Mouse (Mus musculus) heart, embryonic 11.5 days (tissue): ENCODE results near the gene Zp2. TPM values are rescaled to one million over a fixed set of nuclear protein-coding genes. Genes with fewer than 3 reads are reported as not detected.
A peak's percentile ranks its signal among the peaks of the same experiment; 100 is the strongest.

Experiments
- ATAC-seq: fragments of 200-750 bp; cut with Nextera tagmentation; replicated peaks from 2 replicates; pipeline ENCODE4 v1.8.0; 2017; ENCODE audit warnings: moderate library complexity; ENCODE audit not compliant: insufficient number of reproducible peaks, low FRiP score, low TSS enrichment
- H3K27ac ChIP-seq: fragments of 300-500 bp; sonication (generic); 2 replicates; pipeline ENCODE4 v1.5.1; 2014; ENCODE audit warnings: mild to moderate bottlenecking, low read depth, low read length
- H3K27me3 ChIP-seq: fragments of 300-500 bp; sonication (generic); 2 replicates; pipeline ENCODE4 v1.6.1; 2014; ENCODE audit warnings: mild to moderate bottlenecking, low read length, mixed read lengths; ENCODE audit not compliant: control insufficient read depth, insufficient read depth
- H3K36me3 ChIP-seq: fragments of 300-500 bp; sonication (generic); 2 replicates; pipeline ENCODE4 v1.6.1; 2014; ENCODE audit warnings: mild to moderate bottlenecking, low read length, moderate library complexity, mixed read lengths; ENCODE audit not compliant: control insufficient read depth, insufficient read depth
- H3K4me1 ChIP-seq: fragments of 300-500 bp; sonication (generic); 2 replicates; pipeline ENCODE4 v1.6.1; 2014; ENCODE audit warnings: low read length; ENCODE audit not compliant: control insufficient read depth, insufficient read depth
- H3K4me2 ChIP-seq: fragments of 300-500 bp; sonication (generic); 2 replicates; pipeline ENCODE4 v1.6.1; 2014; ENCODE audit warnings: mild to moderate bottlenecking, moderate library complexity
- H3K4me3 ChIP-seq: fragments of 300-500 bp; sonication (generic); 2 replicates; pipeline ENCODE4 v1.5.1; 2014; ENCODE audit warnings: low read depth, low read length
- H3K9ac ChIP-seq: fragments of 300-500 bp; sonication (generic); 2 replicates; pipeline ENCODE4 v1.6.1; 2014; ENCODE audit warnings: mild to moderate bottlenecking, low read depth, low read length, moderate library complexity
- H3K9me3 ChIP-seq: fragments of 300-500 bp; sonication (generic); replicated peaks from 2 replicates; pipeline ENCODE4 v1.6.1; 2016; ENCODE audit warnings: low read length; ENCODE audit not compliant: control insufficient read depth
- WGBS: fragments of 180-500 bp; shearing (Covaris S2); extraction: QIAGEN DNeasy Blood & Tissue Kit; methylation state at CpG from one replicate; pipeline ENCODE4 v1.1.7; 2014; ENCODE audit not compliant: insufficient replicate concordance; 5-methylcytosine and 5-hydroxymethylcytosine counted together
- polyA plus RNA-seq: library from polyadenylated mRNA; unstranded; fragments of >200 nt; fragmentation: Nextera tagmentation; extraction: Ambion mirVana; gene quantifications from 2 replicates; pipeline ENCODE4 v1.2.1, GENCODE M21; 2014

Gene Zp2
- polyA plus RNA-seq, 1 experiment from 2014 or later: 0.09 TPM

DNA sequence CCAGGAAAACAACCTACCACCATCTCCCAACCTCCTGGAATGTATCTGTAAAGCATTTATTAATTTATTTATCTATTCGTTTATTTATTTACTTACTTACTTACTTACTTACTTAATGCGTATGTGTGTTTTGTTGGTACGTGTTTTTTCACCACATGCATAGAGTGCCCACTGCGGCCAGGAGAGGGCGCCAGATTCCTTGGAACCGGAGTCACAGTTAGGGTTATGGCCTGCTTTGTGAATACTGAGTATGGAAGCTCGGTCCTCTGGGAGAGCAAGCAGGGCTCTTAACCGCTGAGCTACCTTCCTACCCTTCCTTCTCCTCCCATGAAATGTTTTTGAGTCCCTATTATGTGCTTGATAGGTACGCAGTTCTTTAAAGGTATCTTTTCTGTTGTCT, 46.7 kb downstream of the Zp2 start:
- Histone ChIP-seq H3K36me3 (no peaks in the 10 kb centered on the region), H3K4me3 (no peak overlapping the region), H3K27me3 (no peaks in the 10 kb centered on the region), H3K4me1 (peaks cover 4% of the 10 kb centered on the region), H3K27ac (no peak overlapping the region), H3K9me3 (no peaks in the 10 kb centered on the region), H3K9ac (no peak overlapping the region), H3K4me2 (no peak overlapping the region)
- 25% methylated on average over 9 of the region's 9 CpGs for WGBS
- no peak for ATAC-seq

GRCm38 (mm10) chr7:120097845-120098244, 47.2 kb downstream of the Zp2 start:
- 5% methylated on average over 7 of the region's 7 CpGs for WGBS
- H3K36me3 ChIP-seq: no peaks in the 10 kb centered on the region
- H3K9me3 ChIP-seq: no peaks in the 10 kb centered on the region
- H3K27ac ChIP-seq: no peak overlapping the region
- no peak overlapping the region for H3K4me3 ChIP-seq
- H3K4me1 ChIP-seq: no peaks in the 10 kb centered on the region; the same call in 1 of the 2 replicates
- no peaks in the 10 kb centered on the region for H3K27me3 ChIP-seq
- H3K4me2 ChIP-seq: peak overlapping the region; percentile 19; the same call in 1 of the 2 replicates
- no peak overlapping the region for H3K9ac ChIP-seq
- ATAC-seq: peak; percentile 15; the same call in 1 of the 2 replicates

DNA sequence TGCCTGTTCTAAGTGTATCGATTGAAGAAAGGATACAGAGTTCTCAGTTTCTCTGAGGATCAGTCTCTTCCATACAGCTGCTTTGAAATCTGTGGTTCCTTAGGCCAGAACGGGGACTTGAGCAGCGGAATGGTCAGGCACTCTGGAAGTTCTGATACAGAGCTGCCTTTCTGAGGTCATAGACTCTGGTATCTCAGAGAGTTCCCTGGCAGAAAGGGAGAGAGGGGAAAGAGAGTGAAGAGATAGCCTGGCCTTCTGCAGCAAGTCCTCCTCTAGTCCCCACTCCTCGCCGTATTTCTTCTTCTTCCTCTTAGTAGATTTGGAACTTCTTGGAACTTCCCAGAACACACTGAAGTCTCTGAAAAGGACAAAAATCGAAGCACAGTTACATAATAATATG, 49.9 kb downstream of the Zp2 start, which contains the start of gene Dnah3:
Gene Dnah3, minus strand, starts transcription at position 101 of the 400 bp plus-strand sequence.
- no peak within 1 kb of the TSS for H3K4me2 ChIP-seq
- H3K9ac ChIP-seq: no peak within 1 kb of the TSS
- no peaks in the 10 kb centered on the region for H3K9me3 ChIP-seq
- no peaks in the 10 kb centered on the region for H3K36me3 ChIP-seq
- WGBS: 77% methylated on average over 6 of the region's 6 CpGs
- H3K27me3 ChIP-seq: no peaks in the 10 kb centered on the region
- no peak within 1 kb of the TSS for H3K4me3 ChIP-seq
- no peaks in the 10 kb centered on the region for H3K4me1 ChIP-seq
- no peak within 1 kb of the TSS for H3K27ac ChIP-seq
- ATAC-seq: no peak

GRCm38 (mm10) chr7:120094216-120094615, 50.9 kb downstream of the Zp2 start:
- H3K27ac ChIP-seq: no peak overlapping the region
- H3K4me3 ChIP-seq: no peak overlapping the region
- WGBS: 54% methylated on average over 3 of the region's 3 CpGs

GRCm38 (mm10) chr7:120093033-120093432, 52.1 kb downstream of the Zp2 start:
- H3K9ac ChIP-seq: no peak overlapping the region
- H3K9me3 ChIP-seq: no peaks in the 10 kb centered on the region
- H3K4me2 ChIP-seq: no peak overlapping the region
- 42% methylated on average over 5 of the region's 5 CpGs for WGBS
- H3K27ac ChIP-seq: no peak overlapping the region
- ATAC-seq: no peak
- no peaks in the 10 kb centered on the region for H3K36me3 ChIP-seq
- H3K27me3 ChIP-seq: no peaks in the 10 kb centered on the region
- H3K4me3 ChIP-seq: no peak overlapping the region
- no peaks in the 10 kb centered on the region for H3K4me1 ChIP-seq

More at GRCm38 (mm10) chr7:120094216-120094615, 50.9 kb downstream of the Zp2 start:
- Histone ChIP-seq H3K9me3 (no peaks in the 10 kb centered on the region), H3K9ac (no peak overlapping the region), H3K4me1 (no peaks in the 10 kb centered on the region), H3K27me3 (no peaks in the 10 kb centered on the region), H3K4me2 (no peak overlapping the region), H3K36me3 (no peaks in the 10 kb centered on the region)
- ATAC-seq: no peak

- no peaks in the 10 kb centered on the region for H3K4me1 ChIP-seq
- H3K36me3 ChIP-seq: no peaks in the 10 kb centered on the region
- H3K27ac ChIP-seq: no peak overlapping the region
- H3K9ac ChIP-seq: no peak overlapping the region
- ATAC-seq: no peak
- no peak overlapping the region for H3K4me2 ChIP-seq
- H3K4me3 ChIP-seq: no peak overlapping the region
- 68% methylated on average over 3 of the region's 3 CpGs for WGBS
- H3K9me3 ChIP-seq: no peaks in the 10 kb centered on the region
- H3K27me3 ChIP-seq: no peaks in the 10 kb centered on the region
Measured at GRCm38 (mm10) chr7:120080177-120080576, 64.9 kb downstream of the Zp2 start.

Other genes starting within 250 kb of the Zp2 start
- gene Lyrm1, start 249.4 kb downstream of the Zp2 start, polyA plus RNA-seq: 9.4 and 11.2 TPM in 2 replicates
- 3.4 and 6.2 TPM in 2 replicates for gene Dcun1d3, start 249.0 kb downstream of the Zp2 start, polyA plus RNA-seq
- gene Dnah3, start 50.0 kb downstream of the Zp2 start, polyA plus RNA-seq: not detected in 2 replicates
- gene Tmem159, start 42.9 kb downstream of the Zp2 start, polyA plus RNA-seq: 17.2 and 18.8 TPM in 2 replicates
- 0.06 TPM in 1 of 2 replicates, not detected in the other for gene Anks4b, start 28.6 kb upstream of the Zp2 start, polyA plus RNA-seq
- gene Crym, start 56.8 kb upstream of the Zp2 start, polyA plus RNA-seq: 1.2 and 1.9 TPM in 2 replicates
- gene Abca14, start 58.7 kb upstream of the Zp2 start, polyA plus RNA-seq: not detected in 2 replicates
- gene Abca15, start 183.4 kb upstream of the Zp2 start, polyA plus RNA-seq: not detected in 2 replicates